Mouse (Mus musculus) heart, embryonic 15.5 days (tissue): Measurements from ENCODE around the gene Myod1. TPM values are rescaled to one million over a fixed set of nuclear protein-coding genes. Genes with fewer than 3 reads are reported as not detected.

Experiments
- ATAC-seq: fragments of 200-750 bp; cut with Nextera tagmentation; replicated peaks from 2 replicates; pipeline ENCODE4 v1.8.0; 2017; ENCODE audit warnings: low read depth, moderate TSS enrichment; ENCODE audit not compliant: insufficient number of reproducible peaks, insufficient read depth, low FRiP score
- H3K27ac ChIP-seq: fragments of 300-500 bp; sonication (generic); 2 replicates; pipeline ENCODE4 v1.5.1; 2015; ENCODE audit warnings: mild to moderate bottlenecking, inconsistent platforms
- H3K27me3 ChIP-seq: fragments of 300-500 bp; sonication (generic); 2 replicates; pipeline ENCODE4 v1.6.1; 2015; ENCODE audit warnings: inconsistent platforms
- H3K36me3 ChIP-seq: fragments of 300-500 bp; sonication (generic); 2 replicates; pipeline ENCODE4 v1.6.1; 2015; ENCODE audit warnings: mild to moderate bottlenecking, inconsistent platforms
- H3K4me1 ChIP-seq: fragments of 300-500 bp; sonication (generic); replicated peaks from 2 replicates; pipeline ENCODE4 v1.6.1; 2015; ENCODE audit warnings: inconsistent platforms
- H3K4me2 ChIP-seq: fragments of 300-500 bp; sonication (generic); 2 replicates; pipeline ENCODE4 v1.6.1; 2015; ENCODE audit warnings: inconsistent platforms, mild to moderate bottlenecking, moderate library complexity
- H3K4me3 ChIP-seq: fragments of 300-500 bp; sonication (generic); 2 replicates; pipeline ENCODE4 v1.5.1; 2015; ENCODE audit warnings: mild to moderate bottlenecking, inconsistent platforms
- H3K9ac ChIP-seq: fragments of 300-500 bp; sonication (generic); 2 replicates; pipeline ENCODE4 v1.6.1; 2015; ENCODE audit warnings: mild to moderate bottlenecking, inconsistent platforms
- H3K9me3 ChIP-seq: fragments of 300-500 bp; sonication (generic); replicated peaks from 2 replicates; pipeline ENCODE4 v1.6.1; 2016; ENCODE audit warnings: inconsistent platforms
- WGBS: fragments of 180-500 bp; shearing (Covaris S2); methylation state at CpG from one replicate; pipeline ENCODE4 v1.1.7; 2015; ENCODE audit warnings: mixed read lengths; 5-methylcytosine and 5-hydroxymethylcytosine counted together
- polyA plus RNA-seq: library from polyadenylated mRNA; unstranded; fragments of >200 nt; fragmentation: Nextera tagmentation; extraction: Ambion mirVana; gene quantifications from 2 replicates; pipeline ENCODE4 v1.2.1, GENCODE M21; 2015

Gene Myod1
- polyA plus RNA-seq, 1 experiment from 2014 or later, result 0.10 TPM

DNA sequence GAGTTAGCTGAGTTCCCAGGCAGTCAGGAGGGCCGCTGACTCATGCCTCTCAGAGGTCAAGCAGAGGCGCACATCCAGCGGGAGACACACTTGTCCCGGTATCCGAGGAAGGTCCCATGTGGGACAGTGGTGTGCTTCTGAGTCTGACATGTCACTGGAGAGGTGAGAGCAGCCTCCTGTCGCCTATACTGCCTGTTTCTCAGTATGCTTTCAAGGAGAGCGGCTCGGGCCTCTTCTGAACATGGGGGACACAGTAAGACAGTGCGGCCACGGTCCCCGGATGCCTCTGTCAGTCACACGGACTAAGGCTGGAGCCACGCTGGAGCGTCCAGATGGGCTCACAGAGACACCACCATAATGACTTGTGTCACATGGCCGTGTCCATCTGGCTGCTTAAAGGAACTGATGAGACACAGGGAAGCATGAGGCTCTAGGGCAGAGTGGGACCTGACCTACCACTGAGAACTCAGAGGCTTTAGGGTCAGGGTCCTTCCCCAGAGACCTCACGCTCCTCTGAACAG, 41.9 kb downstream of the Myod1 start:
- H3K4me3 ChIP-seq, result no peak overlapping the region
- 60% methylated on average over 16 of the region's 16 CpGs for WGBS
- no peak overlapping the region for H3K9ac ChIP-seq
- no peak overlapping the region for H3K27ac ChIP-seq
- no peaks in the 10 kb centered on the region for H3K9me3 ChIP-seq
- H3K4me1 ChIP-seq, result no peaks in the 10 kb centered on the region
- peaks cover 4% of the 10 kb centered on the region; the same call in 1 of the 2 replicates for H3K27me3 ChIP-seq
- no peak overlapping the region for H3K4me2 ChIP-seq
- no peaks in the 10 kb centered on the region for H3K36me3 ChIP-seq
- no peak for ATAC-seq

DNA sequence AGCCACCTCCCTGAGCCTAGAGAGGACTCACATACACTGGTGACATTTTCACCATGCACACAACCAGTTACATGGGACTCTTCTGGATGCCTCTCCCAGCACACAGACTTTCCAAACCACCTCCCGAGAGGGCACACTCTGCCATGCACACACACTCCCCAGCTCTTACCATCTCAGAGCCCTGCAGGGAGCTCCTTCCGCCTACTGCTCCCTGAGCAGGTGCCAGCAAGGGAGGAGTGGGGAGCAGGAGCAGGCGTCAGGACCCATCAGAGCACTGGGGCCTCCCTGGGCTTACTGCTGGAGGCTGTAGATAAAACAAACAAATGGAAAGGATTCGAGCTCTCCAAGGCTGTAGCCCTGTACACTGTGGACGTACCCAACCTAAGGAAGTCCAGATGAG, 45.3 kb downstream of the Myod1 start:
- 0 out of 2 replicates have a peak, but pooled peaks cover 6% of the 10 kb centered on the region for H3K27me3 ChIP-seq

DNA sequence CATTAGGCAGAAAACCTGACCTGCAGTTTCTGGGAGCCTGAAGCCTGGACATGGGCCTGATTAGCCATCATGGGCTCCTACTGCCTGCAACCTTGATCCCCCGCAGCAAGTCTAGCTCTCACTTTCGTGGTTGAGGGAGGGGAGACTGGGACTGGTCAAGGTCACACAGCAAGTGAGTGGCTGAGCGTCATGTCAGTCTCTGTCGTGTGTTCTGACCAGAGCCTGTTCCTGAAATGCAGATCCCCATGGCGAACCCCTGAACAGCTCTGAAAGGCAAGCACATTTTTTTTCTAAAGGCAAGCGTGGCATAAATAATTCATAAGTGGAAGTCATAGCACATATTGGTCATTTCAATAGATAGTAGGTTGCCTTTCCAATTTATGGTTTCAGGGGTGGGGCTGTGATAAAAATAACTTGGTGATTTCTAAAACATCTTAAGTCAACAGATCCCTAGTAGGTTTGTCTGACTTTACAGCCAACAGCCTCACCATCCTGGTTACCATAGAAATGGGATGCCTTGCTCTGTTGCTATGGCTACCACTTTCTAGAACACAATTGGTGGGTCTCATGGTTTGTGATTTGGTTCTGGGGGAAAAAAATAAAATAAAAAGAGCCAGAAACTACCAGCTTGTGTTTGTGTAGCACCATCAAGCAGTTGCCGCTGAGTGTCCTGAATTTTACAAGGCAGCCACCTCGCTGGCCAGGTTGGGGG, 45.9 kb downstream of the Myod1 start:
- 71% methylated on average over 8 of the region's 8 CpGs for WGBS

More for the DNA sequence above, 45.3 kb downstream of the Myod1 start:
- Histone ChIP-seq H3K9me3 (no peaks in the 10 kb centered on the region), H3K4me2 (no peak overlapping the region), H3K4me1 (no peaks in the 10 kb centered on the region), H3K4me3 (no peak overlapping the region), H3K36me3 (no peaks in the 10 kb centered on the region), H3K27ac (no peak overlapping the region), H3K9ac (no peak overlapping the region)
- no peak for ATAC-seq
- WGBS, result 41% methylated on average over 5 of the region's 5 CpGs

DNA sequence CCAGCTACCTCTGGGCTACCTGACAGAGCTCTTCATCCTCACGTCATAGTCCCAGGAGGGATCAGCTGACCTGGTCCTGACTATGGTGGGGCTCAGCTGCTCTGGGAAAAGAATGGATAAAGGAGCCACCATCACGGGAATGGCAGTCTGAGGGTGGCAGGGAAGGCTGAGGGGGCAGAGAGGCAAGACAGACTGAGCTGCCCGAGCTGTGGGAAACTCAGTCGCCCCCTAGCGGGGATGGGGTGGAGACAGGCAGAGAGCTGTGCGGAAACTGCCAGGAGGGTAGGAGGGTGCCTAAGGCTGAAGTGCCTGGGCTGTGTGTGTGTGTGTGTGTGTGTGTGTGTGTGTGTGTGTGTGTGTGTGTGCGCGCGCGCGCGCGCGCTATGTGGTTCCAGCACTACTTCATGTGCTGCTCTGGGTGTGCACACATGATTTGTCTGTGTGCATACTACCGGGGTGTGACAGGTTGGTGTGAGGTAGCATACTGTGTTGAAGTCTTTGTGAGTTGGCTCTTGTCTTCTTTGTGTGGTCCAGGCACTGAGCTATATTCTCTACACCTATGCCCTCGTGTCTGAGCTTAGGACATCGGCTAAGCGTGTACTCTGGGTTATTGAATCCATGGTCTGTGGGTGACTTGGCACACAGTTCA, 46.6 kb downstream of the Myod1 start:
- H3K4me3 ChIP-seq, result no peak overlapping the region
- H3K9ac ChIP-seq, result no peak overlapping the region
- H3K27me3 ChIP-seq, result 0 out of 2 replicates have a peak, but pooled peaks cover 6% of the 10 kb centered on the region
- 54% methylated on average over 18 of the region's 18 CpGs for WGBS
- no peak overlapping the region for H3K4me2 ChIP-seq
- no peak overlapping the region for H3K27ac ChIP-seq
- H3K9me3 ChIP-seq, result no peaks in the 10 kb centered on the region
- H3K36me3 ChIP-seq, result no peaks in the 10 kb centered on the region
- no peaks in the 10 kb centered on the region for H3K4me1 ChIP-seq
- no peak for ATAC-seq

More for the DNA sequence above, 45.9 kb downstream of the Myod1 start:
- no peak overlapping the region for H3K4me2 ChIP-seq
- H3K4me3 ChIP-seq, result no peak overlapping the region
- H3K27ac ChIP-seq, result no peak overlapping the region
- no peak overlapping the region for H3K9ac ChIP-seq
- ATAC-seq, result no peak
- H3K27me3 ChIP-seq, result 0 out of 2 replicates have a peak, but pooled peaks cover 6% of the 10 kb centered on the region
- H3K4me1 ChIP-seq, result no peaks in the 10 kb centered on the region
- no peaks in the 10 kb centered on the region for H3K36me3 ChIP-seq
- H3K9me3 ChIP-seq, result no peaks in the 10 kb centered on the region

DNA sequence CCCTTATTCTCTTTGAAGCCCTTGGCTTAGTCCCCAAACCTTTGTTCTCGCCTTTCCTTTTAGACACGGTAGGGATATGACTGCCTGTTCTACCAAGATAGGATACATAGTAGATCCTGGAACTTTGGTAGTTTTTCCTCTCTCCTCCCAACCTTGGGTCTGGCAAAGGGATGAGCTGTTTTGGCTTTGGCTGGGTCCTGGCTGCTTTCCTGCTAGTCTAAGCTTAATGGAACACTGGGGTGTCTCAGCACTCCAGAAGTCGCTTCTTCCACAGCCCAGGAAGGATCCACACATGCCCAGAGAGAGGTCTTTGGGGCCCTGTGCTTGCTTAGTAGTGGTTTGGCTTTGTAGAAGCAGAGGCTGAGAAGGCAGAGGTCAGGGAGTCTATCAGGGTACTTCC, 47.7 kb downstream of the Myod1 start:
- Histone ChIP-seq H3K36me3 (no peaks in the 10 kb centered on the region), H3K27me3 (0 out of 2 replicates have a peak, but pooled peaks cover 6% of the 10 kb centered on the region), H3K9me3 (no peaks in the 10 kb centered on the region), H3K9ac (no peak overlapping the region), H3K4me3 (no peak overlapping the region), H3K4me1 (no peaks in the 10 kb centered on the region), H3K4me2 (no peak overlapping the region), H3K27ac (no peak overlapping the region)
- ATAC-seq, result no peak
- WGBS, result 60% methylated on average over 3 of the region's 3 CpGs

DNA sequence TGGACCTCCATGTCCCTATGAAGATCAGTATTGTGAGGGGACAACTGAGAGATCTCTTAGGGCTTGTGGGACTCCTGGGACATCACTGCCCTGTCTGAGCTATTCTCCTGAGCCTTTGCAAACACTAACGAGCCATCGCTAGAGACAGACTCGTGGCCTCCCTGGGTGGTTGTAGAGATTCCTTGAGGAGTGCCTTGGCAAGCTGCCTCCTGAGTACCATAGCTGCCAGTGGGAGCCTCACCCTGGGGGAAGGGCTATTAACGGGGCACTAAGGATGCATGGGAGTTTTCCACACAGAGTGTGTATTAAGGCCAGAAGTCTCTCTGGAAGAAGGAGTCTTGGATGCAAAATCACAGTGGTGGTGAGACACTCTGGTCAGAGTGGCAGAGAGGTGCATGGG, 48.7 kb downstream of the Myod1 start:
- 70% methylated on average over 4 of the region's 4 CpGs for WGBS
- Histone ChIP-seq H3K9me3 (no peaks in the 10 kb centered on the region), H3K27me3 (0 out of 2 replicates have a peak, but pooled peaks cover 2% of the 10 kb centered on the region), H3K4me1 (no peaks in the 10 kb centered on the region), H3K36me3 (no peaks in the 10 kb centered on the region), H3K27ac (no peak overlapping the region), H3K4me3 (no peak overlapping the region), H3K4me2 (no peak overlapping the region), H3K9ac (no peak overlapping the region)
- no peak for ATAC-seq

Other genes with a start within 250 kb of the Myod1 start
- 18.1 and 20.0 TPM in 2 replicates for gene Abcc8, start 196.4 kb upstream of the Myod1 start, polyA plus RNA-seq
- gene Ush1c, start 138.0 kb upstream of the Myod1 start, polyA plus RNA-seq, result 2.1 and 2.6 TPM in 2 replicates
- 0.05 TPM in 1 of 2 replicates, not detected in the other for gene Otog, start 135.5 kb upstream of the Myod1 start, polyA plus RNA-seq
- not detected in 2 replicates for gene Kcnc1, start 20.0 kb downstream of the Myod1 start, polyA plus RNA-seq